Mouse (Mus musculus) mouse embryonic stem cell (cell line): ENCODE measurements around the gene Ppp2r5a.

Experiments used
- in situ Hi-C, 2 experiments: fragments of 300-500 bp; cut with MboI; formaldehyde crosslinking; loops; 1 replicate in 1 of 2; 3 replicates in 1 of 2; pipeline ENCODE4 v1.14.3; 2019 to 2020; ENCODE audit warnings: low sequenced_read_pairs in 2 of 2, low pct_unique_long_range_greater_than_20kb in 1 of 2, mixed read lengths in 1 of 2; ENCODE audit not compliant: unreplicated experiment in 1 of 2

Ppp2r5a gene

GRCm38 (mm10) chr1:191316818-191317217 is 86.3 kb downstream of the Ppp2r5a start:
- in situ Hi-C loops: no loop called here

DNA sequence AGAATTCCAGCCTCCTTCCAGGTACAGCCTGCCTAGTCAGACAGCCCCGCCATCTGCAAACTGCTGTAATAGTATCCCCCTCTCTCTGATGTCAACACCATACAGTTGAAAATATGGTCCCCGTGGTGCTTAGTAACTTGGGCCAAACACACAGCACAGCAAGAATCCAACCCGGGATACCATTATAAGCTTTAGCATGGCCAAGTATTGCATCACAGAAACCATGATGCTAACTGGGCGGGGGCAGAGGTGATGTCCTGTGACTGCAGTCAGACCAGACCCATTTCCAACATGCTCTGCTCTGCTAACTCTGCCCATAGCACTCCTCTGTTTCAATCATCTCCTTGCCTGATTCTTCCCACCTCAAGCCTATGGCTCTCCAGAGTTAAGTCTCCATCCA is 89.1 kb downstream of the Ppp2r5a start:
- in situ Hi-C loops: no loop called here

- in situ Hi-C loops: no loop called here
Observed at GRCm38 (mm10) chr1:191313158-191313557, 89.9 kb downstream of the Ppp2r5a start.

- in situ Hi-C loops: no loop called here
Observed at GRCm38 (mm10) chr1:191312513-191312941, 90.5 kb downstream of the Ppp2r5a start.

DNA sequence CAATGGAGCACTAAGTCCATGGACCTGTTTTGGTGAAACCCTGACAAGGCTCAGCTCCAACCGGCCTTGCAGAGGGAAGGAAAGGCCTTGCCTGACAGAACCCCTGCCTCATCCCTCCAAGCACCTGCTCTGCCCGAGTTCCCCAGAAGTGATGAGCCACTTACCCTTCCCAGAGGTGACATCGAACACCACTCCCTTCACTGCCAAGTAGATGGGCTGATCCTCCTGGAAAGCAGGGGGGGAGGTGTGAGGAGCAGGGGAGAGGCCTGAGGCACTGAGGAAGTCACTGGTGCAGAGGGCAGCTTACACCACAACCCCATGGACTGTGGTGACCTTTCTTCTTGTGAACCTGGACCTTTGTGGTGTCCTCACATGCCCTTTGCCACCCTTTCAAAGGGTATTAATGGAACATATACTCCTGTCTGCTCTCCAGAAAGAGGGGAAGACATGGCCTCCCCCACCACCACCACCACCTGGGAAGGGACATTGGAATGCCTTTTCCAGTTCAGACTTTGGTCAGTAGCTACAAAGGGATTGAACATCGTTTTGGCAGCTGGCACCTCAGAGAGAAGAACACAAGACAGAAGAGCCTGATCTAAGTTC is 91.7 kb downstream of the Ppp2r5a start:
- in situ Hi-C loops: no loop called here

DNA sequence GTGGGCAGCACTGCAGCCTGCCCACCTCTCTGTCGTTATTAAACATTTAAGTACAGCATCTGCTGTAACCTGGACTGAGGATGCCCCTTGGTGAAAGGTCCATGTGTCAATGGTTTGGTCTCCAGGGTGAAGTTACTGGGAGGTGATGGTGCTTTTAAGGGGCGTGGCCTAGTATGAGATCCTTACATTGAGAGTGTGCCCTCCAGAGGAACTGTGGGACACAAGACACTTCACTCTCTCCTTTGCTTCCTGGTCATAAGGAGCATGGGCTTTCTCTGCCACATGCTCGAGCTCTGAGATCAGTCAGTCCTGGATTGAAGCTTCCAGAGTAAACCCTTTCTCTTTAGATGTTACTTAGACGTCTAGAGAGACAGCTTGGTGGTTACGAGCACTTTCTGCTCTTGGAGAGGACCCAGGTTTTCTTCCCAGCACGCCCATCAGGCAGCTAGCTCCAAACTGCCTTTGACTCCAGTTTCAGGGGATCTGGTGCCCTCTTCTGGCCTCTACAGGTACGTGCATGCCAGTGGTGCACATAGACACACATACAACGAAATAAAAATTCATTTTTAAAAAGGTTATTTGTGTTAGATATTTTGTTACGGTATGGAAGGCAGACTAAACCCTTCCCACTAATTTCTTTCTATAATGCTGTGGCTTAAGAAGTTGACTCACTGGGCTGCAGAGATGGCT is 95.2 kb downstream of the Ppp2r5a start:
- in situ Hi-C loops: no loop called here

DNA sequence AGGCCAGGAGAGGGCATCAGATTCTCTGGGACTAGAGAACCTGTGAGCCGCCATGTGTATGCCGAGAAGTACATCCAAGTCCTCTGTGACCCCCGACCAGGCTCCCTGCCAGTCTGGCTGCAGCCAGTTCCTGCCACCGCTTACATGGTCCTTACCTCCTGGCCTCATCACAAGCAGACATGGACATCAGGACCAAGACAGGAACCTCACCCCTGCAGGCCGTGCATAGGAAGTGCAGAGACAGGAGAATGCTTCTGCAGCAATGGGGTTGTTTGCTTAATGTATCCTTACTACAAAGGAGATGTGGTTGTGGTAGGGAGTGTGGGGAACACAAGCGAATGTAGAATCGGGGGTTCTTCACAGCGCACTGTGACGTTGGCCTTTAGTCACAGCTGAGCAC is 96.8 kb downstream of the Ppp2r5a start:
- in situ Hi-C loops: no loop called here

- in situ Hi-C loops: no loop called here
Observed at GRCm38 (mm10) chr1:191305610-191306009, 97.5 kb downstream of the Ppp2r5a start.

DNA sequence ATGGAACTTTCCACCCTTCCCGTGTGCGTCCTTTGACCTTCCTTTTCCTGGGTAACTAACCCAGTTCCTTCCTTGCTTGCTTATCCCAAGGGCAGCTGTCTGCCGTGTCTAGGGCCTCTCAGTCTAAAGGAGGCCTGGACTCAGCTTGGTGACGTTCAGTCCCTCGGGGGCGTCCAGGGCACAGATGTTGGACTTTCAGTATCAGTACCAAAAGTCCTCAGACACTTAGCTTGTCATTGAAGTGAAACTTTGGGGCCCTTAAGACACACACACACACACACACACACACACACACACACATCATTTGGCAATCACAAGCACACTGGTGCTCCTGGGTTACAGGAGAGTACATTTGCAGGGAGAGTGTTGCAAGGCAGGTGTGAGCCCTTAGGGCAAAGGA is 98.9 kb downstream of the Ppp2r5a start:
- in situ Hi-C loops: no loop called here

GRCm38 (mm10) chr1:191303736-191304135 is 99.3 kb downstream of the Ppp2r5a start:
- in situ Hi-C loops: no loop called here
